Mouse (Mus musculus) thymus, postnatal 36 days (tissue): ENCODE data around the gene Mcee.

ENCODE experiments used
- DNase-seq, 2 experiments: peaks; one replicate each; pipeline ENCODE4 v3.0.0; 2022; ENCODE audit warnings: mixed read lengths in 2 of 2

Mcee gene

GRCm38 (mm10) chr7:64439595-64440518 lies 47.5 kb downstream of the Mcee start:
- no peak for DNase-seq

- no peak for DNase-seq
These were observed 48.1 kb downstream of the Mcee start for GRCm38 (mm10) chr7:64440519-64440918.

GRCm38 (mm10) chr7:64450631-64451030 lies 58.2 kb downstream of the Mcee start:
- no peak for DNase-seq

DNA sequence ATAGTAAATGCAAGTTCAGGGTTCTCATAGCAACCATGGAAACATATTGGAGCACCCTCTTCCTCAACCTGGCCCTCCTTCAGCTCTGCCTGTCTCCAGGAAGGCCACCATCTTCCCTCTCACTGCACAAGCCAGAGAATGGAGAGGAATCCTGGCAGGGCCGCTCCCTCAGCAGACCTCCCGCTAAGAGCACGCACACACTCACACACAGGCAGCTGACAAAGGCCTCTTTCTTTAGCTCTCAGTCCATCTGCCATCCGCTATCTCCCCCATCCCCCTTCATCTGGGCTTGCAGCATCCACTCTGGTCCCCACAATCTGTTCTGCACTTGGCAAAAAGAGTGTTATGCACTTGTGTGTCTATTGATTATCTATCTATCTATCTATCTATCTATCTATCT lies 59.0 kb downstream of the Mcee start:
- DNase-seq: no peak

GRCm38 (mm10) chr7:64451861-64452382 lies 59.5 kb downstream of the Mcee start:
- no peak for DNase-seq

- DNase-seq: no peak
These were observed 60.2 kb downstream of the Mcee start for GRCm38 (mm10) chr7:64452471-64453222.

- DNase-seq: no peak
These were observed 63.8 kb downstream of the Mcee start for GRCm38 (mm10) chr7:64456176-64456575.

DNA sequence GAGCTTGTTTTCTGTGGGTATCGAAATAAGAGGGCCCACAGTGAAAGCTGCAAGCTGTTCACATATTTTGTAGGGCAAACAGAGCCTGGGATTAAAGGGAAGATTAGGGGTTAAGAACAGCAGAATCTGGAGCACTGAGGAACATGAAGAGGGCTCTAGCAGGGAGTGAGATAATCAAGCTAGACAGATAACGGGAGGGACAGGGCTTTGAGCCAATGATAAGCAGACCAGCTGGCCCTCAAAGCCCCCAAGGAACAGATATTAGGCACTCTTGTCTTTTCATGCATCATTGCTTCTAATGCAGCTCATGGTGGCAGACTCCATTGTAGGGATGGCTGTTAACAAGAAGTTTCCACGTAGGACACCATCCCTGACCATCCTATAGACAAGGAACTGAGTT lies 64.3 kb downstream of the Mcee start:
- DNase-seq: no peak

GRCm38 (mm10) chr7:64457811-64458210 lies 65.4 kb downstream of the Mcee start:
- DNase-seq: no peak
